In genomic region chr2:118896914-118897291, GRCm38 (mm10) we compare ENCODE assay signal across 8 mouse cellular contexts. TPM values are rescaled to one million over a fixed set of nuclear protein-coding genes. Genes with fewer than 3 reads are reported as not detected.
DNase-seq lines count a peak whose midpoint lies in the region; ATAC-seq and TF ChIP-seq lines count a peak whose summit lies in the region.

No protein-coding gene starts in this region.

- H3K4me1 ChIP-seq in kidney, embryonic 16.5 days (ENCODE audit: insufficient read depth, low read length): peaks cover 25% of the 10 kb centered on the region
- no peaks in the 10 kb centered on the region for H3K4me1 ChIP-seq in bone marrow, adult 2 months (ENCODE audit: control insufficient read depth, insufficient read depth, low read length)
- peaks cover 17% of the 10 kb centered on the region for H3K4me1 ChIP-seq in hindbrain, embryonic 11.5 days (replicated peaks; ENCODE audit: control insufficient read depth, insufficient read depth, low read length)
- peaks cover 29% of the 10 kb centered on the region for H3K4me1 ChIP-seq in midbrain, embryonic 11.5 days (ENCODE audit: control insufficient read depth, insufficient read depth, low read length)

- no peak for TF ChIP-seq POLR2A in bone marrow, adult 2 months (IDR thresholded peaks at IDR 0.05; ENCODE audit: borderline replicate concordance, control insufficient read depth, low read depth, low read length)

- no peaks in the 10 kb centered on the region for H3K36me3 ChIP-seq in kidney, embryonic 16.5 days (ENCODE audit: insufficient read depth, low read length)
- no peaks in the 10 kb centered on the region for H3K36me3 ChIP-seq in hindbrain, embryonic 11.5 days (ENCODE audit: control insufficient read depth, insufficient read depth, low read length)
- no peaks in the 10 kb centered on the region for H3K36me3 ChIP-seq in midbrain, embryonic 11.5 days (ENCODE audit: control insufficient read depth, insufficient read depth, low read length)

- 0% methylated on average over 13 of the region's 13 CpGs for WGBS in kidney, embryonic 16.5 days
- under 1% methylated on average over 13 of the region's 13 CpGs for WGBS in bone marrow, adult 2 months
- WGBS in hindbrain, embryonic 11.5 days: under 1% methylated on average over 13 of the region's 13 CpGs
- under 1% methylated on average over 13 of the region's 13 CpGs for WGBS in midbrain, embryonic 11.5 days

- no peak for DNase-seq in kidney, adult 8-10 months
- peak; percentile 52 for DNase-seq in hindbrain, embryonic 11.5 days (ENCODE audit: low spot score)
- DNase-seq in midbrain, embryonic 11.5 days (ENCODE audit: low spot score, missing footprints): peak; percentile 90
- DNase-seq in adipocyte (ENCODE audit: low spot score): no peak
- DNase-seq in frontal cortex, postnatal 36 days (ENCODE audit: low spot score in 2 of 2): no peak
- no peak for DNase-seq in frontal cortex, postnatal 14 days (ENCODE audit: low spot score in 2 of 2)

- H3K27me3 ChIP-seq in kidney, embryonic 16.5 days (ENCODE audit: insufficient read depth, low read length): peaks cover 81% of the 10 kb centered on the region
- H3K27me3 ChIP-seq in hindbrain, embryonic 11.5 days (ENCODE audit: control insufficient read depth, insufficient read depth, low read length): peaks cover 58% of the 10 kb centered on the region
- peaks cover 59% of the 10 kb centered on the region for H3K27me3 ChIP-seq in midbrain, embryonic 11.5 days (ENCODE audit: control insufficient read depth, insufficient read depth, low read length)

- ATAC-seq in kidney, embryonic 16.5 days (ENCODE audit: low FRiP score, low TSS enrichment): no peak
- ATAC-seq in hindbrain, embryonic 11.5 days (ENCODE audit: low FRiP score): no peak
- ATAC-seq in midbrain, embryonic 11.5 days (ENCODE audit: low FRiP score): no peak

- H3K9ac ChIP-seq in kidney, embryonic 16.5 days (replicated peaks; ENCODE audit: low read length): peak overlapping the region; percentile 53
- peak overlapping the region; percentile 34; the same call in 1 of the 2 replicates for H3K9ac ChIP-seq in hindbrain, embryonic 11.5 days (ENCODE audit: low read depth, low read length)
- peak overlapping the region; percentile 38; the same call in 1 of the 2 replicates for H3K9ac ChIP-seq in midbrain, embryonic 11.5 days (ENCODE audit: low read length)

- no peaks in the 10 kb centered on the region for H3K9me3 ChIP-seq in kidney, embryonic 16.5 days (ENCODE audit: low read length)
- no peaks in the 10 kb centered on the region for H3K9me3 ChIP-seq in hindbrain, embryonic 11.5 days (ENCODE audit: control insufficient read depth, low read length)
- H3K9me3 ChIP-seq in midbrain, embryonic 11.5 days (ENCODE audit: control insufficient read depth, low read length): no peaks in the 10 kb centered on the region

- H3K4me3 ChIP-seq in kidney, embryonic 16.5 days (ENCODE audit: low read length): peak overlapping the region; percentile 52
- H3K4me3 ChIP-seq in bone marrow, adult 2 months (replicated peaks; ENCODE audit: control insufficient read depth, low read depth, low read length): peak overlapping the region; percentile 60
- peak overlapping the region; percentile 34 for H3K4me3 ChIP-seq in hindbrain, embryonic 11.5 days (ENCODE audit: low read depth, low read length)
- H3K4me3 ChIP-seq in midbrain, embryonic 11.5 days (ENCODE audit: low read depth, low read length): peak overlapping the region; percentile 35

- peak overlapping the region; percentile 81 for H3K4me2 ChIP-seq in kidney, embryonic 16.5 days (replicated peaks; ENCODE audit: low read depth, low read length)
- peak overlapping the region; percentile 62 for H3K4me2 ChIP-seq in hindbrain, embryonic 11.5 days (replicated peaks; ENCODE audit: low read depth, low read length)
- peak overlapping the region; percentile 63 for H3K4me2 ChIP-seq in midbrain, embryonic 11.5 days

- H3K27ac ChIP-seq in kidney, embryonic 16.5 days (ENCODE audit: low read length): no peak overlapping the region
- H3K27ac ChIP-seq in bone marrow, adult 2 months (ENCODE audit: control insufficient read depth, insufficient read depth, low read depth, low read length, poor library complexity): no peak overlapping the region
- no peak overlapping the region for H3K27ac ChIP-seq in hindbrain, embryonic 11.5 days (ENCODE audit: low read depth, low read length)
- H3K27ac ChIP-seq in midbrain, embryonic 11.5 days (ENCODE audit: low read depth, low read length): no peak overlapping the region

- TF ChIP-seq CTCF in bone marrow, adult 2 months (IDR thresholded peaks at IDR 0.05; ENCODE audit: control insufficient read depth, insufficient read depth, low read length): no peak

RNA-seq across cellular contexts. Expression of gene Bahd1, which starts 3.3 kb away (rescaled TPM):
- 3.1 and 3.5 TPM in 2 replicates for polyA plus RNA-seq in kidney, embryonic 16.5 days (2015; fragmentation: Nextera tagmentation; extraction: Ambion mirVana)
- 6.6 and 8.7 TPM in 2 replicates for polyA plus RNA-seq in bone marrow, adult 2 months (2011; ENCODE audit: insufficient read depth, insufficient read length, low replicate concordance, missing spikeins)
- 2.1 TPM in 2 replicates for polyA plus RNA-seq in hindbrain, embryonic 11.5 days (2014; fragmentation: Nextera tagmentation; extraction: Ambion mirVana)
- 1.4 and 1.5 TPM in 2 replicates for polyA plus RNA-seq in midbrain, embryonic 11.5 days (2014; fragmentation: Nextera tagmentation; extraction: Ambion mirVana)

RNA-seq across cellular contexts. Expression of gene Chst14, which starts 29.4 kb away (rescaled TPM):
- 26.8 and 28.6 TPM in 2 replicates for polyA plus RNA-seq in kidney, embryonic 16.5 days (2015; fragmentation: Nextera tagmentation; extraction: Ambion mirVana)
- 1.1 and 2.3 TPM in 2 replicates for polyA plus RNA-seq in bone marrow, adult 2 months (2011; ENCODE audit: insufficient read depth, insufficient read length, low replicate concordance, missing spikeins)
- 19.1 and 22.2 TPM in 2 replicates for polyA plus RNA-seq in hindbrain, embryonic 11.5 days (2014; fragmentation: Nextera tagmentation; extraction: Ambion mirVana)
- polyA plus RNA-seq in midbrain, embryonic 11.5 days (2014; fragmentation: Nextera tagmentation; extraction: Ambion mirVana): 17.3 and 19.2 TPM in 2 replicates

RNA-seq across cellular contexts. Expression of gene Ivd, which starts 35.1 kb away (rescaled TPM):
- 91.0 and 91.1 TPM in 2 replicates for polyA plus RNA-seq in kidney, embryonic 16.5 days (2015; fragmentation: Nextera tagmentation; extraction: Ambion mirVana)
- 16.0 and 19.9 TPM in 2 replicates for polyA plus RNA-seq in bone marrow, adult 2 months (2011; ENCODE audit: insufficient read depth, insufficient read length, low replicate concordance, missing spikeins)
- 42.1 and 45.0 TPM in 2 replicates for polyA plus RNA-seq in hindbrain, embryonic 11.5 days (2014; fragmentation: Nextera tagmentation; extraction: Ambion mirVana)
- polyA plus RNA-seq in midbrain, embryonic 11.5 days (2014; fragmentation: Nextera tagmentation; extraction: Ambion mirVana): 40.5 and 44.4 TPM in 2 replicates

Comparison
In these comparisons a context has a peak if more than half of its experiments do, and no peak if none do; other contexts are left out.
1. DNase-seq: peak in hindbrain, embryonic 11.5 days (single experiment) and midbrain, embryonic 11.5 days (single experiment); none in kidney, adult 8-10 months (0 of 2), adipocyte (single experiment), frontal cortex, postnatal 36 days (0 of 2) and frontal cortex, postnatal 14 days (0 of 2).
2. Peak in every context shown above with its lines, with median percentiles within 50 percentile points of each other: H3K4me2 ChIP-seq, H3K4me3 ChIP-seq and H3K9ac ChIP-seq.